Mouse (Mus musculus) stomach, postnatal 0 days (tissue): ENCODE measurements around the gene Gm8909.
"Not testable (repeated sequence)": the region's sequence is repeated elsewhere in the genome, so short reads cannot be mapped to it uniquely, and the experiment has no call there.

Experiments
- CTCF ChIP-seq: IDR thresholded peaks from 2 replicates; pipeline ENCODE4 v1.5.1; 2016; ENCODE audit warnings: antibody characterized with exemption, low read depth, mild to moderate bottlenecking, moderate library complexity
- EP300 ChIP-seq: optimal IDR thresholded peaks from 2 replicates; pipeline ENCODE3; 2016; ENCODE audit warnings: antibody characterized with exemption

DNA sequence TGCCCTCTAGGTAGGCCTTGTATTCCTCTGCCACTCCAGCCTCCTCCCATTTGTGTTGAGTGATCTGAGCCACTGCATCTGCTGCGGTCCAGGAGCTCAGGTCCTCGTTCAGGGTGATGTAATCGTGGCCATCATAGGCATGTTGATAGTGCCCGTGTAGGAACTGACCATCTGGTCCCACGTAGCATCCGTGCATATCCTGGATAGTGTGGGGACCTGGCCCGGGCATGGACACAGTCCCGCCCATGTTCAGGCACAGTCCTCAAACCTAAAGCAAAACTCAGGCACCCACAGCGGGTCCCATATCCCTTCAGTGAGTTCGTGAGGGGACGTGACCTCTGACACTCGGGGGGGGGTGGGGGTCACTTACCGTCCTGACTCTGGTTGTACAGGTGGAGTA is 39.8 kb downstream of the Gm8909 start:
- TF ChIP-seq CTCF, EP300: not testable (repeated sequence)
